Mouse (Mus musculus) bone marrow, adult 2 months (tissue): Measurements from ENCODE around the gene Papln.

ENCODE experiments used
- CTCF ChIP-seq: fragments of 200-500 bp; IDR thresholded peaks from 2 replicates; pipeline ENCODE4 v1.5.1; 2011; ENCODE audit warnings: low read length, control low read depth; ENCODE audit not compliant: control insufficient read depth, insufficient read depth
- POLR2A ChIP-seq: fragments of 200-500 bp; IDR thresholded peaks from 2 replicates; pipeline ENCODE4 v1.6.1; 2011; ENCODE audit warnings: low read depth, mild to moderate bottlenecking, control low read depth, low read length, borderline replicate concordance; ENCODE audit not compliant: control insufficient read depth

DNA sequence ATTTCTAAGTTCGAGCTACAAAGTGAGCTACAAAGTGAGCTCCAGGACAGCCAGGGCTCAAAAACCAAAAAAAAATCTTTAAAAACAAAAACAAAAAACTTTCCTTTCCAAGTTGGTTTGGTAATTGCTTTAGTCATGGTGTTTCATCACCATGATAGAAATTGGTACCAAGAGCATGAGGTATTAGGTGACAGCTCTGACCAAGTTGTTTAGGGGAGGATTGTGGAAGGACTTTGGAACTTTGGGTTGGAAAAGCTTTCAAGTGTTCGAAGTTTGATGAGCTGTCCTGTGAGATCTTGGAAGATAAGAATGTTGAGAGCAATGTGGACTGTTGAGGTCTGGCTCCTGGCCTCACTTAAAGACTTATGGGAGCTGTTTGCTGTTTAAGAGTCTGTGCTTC, 3.2 kb upstream of the Papln start:
- no peak for TF ChIP-seq POLR2A
- TF ChIP-seq CTCF: no peak
